Mouse (Mus musculus): ENCODE data around the gene Pdgfb. TPM values are rescaled to one million over a fixed set of nuclear protein-coding genes. Genes with fewer than 3 reads are reported as not detected.

Gene Pdgfb
- not detected in 2 replicates for total RNA-seq (2015)
- total RNA-seq (2017) = 0.17 TPM in 1 of 2 replicates, not detected in the other

- ATAC-seq (replicated peaks; ENCODE audit: poor library complexity) = peak; percentile 33
Measured at GRCm38 (mm10) chr15:80014321-80015210, at the start of gene Pdgfb. TSS of gene Pdgfb (minus strand) at chr15:80014977.

- no peak for ATAC-seq (replicated peaks; ENCODE audit: poor library complexity)
Measured at GRCm38 (mm10) chr15:80062821-80063220, 48.0 kb upstream of the Pdgfb start.

DNA sequence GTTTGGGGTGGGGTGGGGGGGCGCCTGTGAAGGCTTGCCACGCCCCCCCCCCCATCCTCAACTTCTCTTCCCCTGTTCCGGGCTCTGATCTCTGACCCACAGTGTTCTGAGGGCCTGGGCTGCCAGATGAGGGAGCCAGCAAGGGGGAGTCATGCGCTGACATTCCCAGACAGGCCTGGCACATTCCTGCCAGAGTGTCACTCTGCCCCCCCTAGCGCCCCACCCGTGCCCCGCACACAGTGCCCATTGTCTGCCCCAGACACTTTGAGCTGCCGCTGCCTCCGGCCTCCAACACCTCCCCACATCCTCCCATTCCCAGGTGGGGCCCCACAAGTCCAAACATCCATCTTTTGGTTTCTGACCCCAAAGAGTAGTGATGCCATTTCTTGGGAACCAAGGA lies 47.6 kb upstream of the Pdgfb start:
- ATAC-seq (replicated peaks; ENCODE audit: poor library complexity) = no peak

DNA sequence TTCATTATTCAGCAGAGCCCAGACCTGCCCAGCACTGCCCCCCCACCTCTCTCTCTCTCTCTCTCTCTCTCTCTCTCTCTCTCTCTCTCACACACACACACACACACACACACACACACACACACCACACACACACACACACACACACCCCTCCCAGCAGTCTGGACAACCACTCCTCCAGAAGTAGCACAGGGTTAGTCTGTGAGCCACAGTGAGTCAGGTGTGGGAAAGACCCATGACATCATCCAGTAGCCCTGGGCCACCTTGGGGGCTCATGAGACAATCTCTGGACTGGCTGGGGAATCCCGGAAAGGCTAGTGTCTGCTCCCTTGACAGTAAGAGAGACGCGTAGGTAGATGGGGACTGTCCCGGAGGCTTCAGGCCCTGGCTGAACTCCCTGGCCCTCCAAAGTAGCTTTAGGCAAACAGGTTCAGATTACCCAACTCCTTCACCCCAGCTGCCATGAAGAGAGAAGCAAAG lies 46.3 kb upstream of the Pdgfb start:
- no peak for ATAC-seq (replicated peaks; ENCODE audit: poor library complexity)

GRCm38 (mm10) chr15:80060356-80061070 lies 45.7 kb upstream of the Pdgfb start:
- no peak for ATAC-seq (replicated peaks; ENCODE audit: poor library complexity)

GRCm38 (mm10) chr15:80059606-80060005 lies 44.8 kb upstream of the Pdgfb start:
- ATAC-seq (replicated peaks; ENCODE audit: poor library complexity) = no peak

DNA sequence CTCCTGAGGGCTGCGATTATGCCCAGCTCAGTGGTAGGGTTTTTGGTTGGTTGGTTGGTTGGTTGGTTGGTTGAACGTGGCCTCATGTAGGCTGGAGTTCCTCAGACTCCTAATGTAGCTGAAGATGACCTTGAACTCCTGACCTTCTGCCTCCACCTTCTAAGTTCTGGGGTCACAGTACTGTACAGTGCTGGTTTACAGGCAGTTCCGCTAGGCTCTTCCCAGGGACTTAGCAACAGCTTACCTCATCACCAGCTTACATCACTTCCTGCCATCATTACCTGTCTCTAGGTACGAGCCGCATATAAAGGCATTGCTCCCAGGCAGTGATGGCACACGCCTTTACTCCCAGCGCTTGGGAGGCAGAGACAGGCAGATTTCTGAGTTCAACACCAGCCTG lies 43.4 kb upstream of the Pdgfb start:
- ATAC-seq (replicated peaks; ENCODE audit: poor library complexity) = no peak

DNA sequence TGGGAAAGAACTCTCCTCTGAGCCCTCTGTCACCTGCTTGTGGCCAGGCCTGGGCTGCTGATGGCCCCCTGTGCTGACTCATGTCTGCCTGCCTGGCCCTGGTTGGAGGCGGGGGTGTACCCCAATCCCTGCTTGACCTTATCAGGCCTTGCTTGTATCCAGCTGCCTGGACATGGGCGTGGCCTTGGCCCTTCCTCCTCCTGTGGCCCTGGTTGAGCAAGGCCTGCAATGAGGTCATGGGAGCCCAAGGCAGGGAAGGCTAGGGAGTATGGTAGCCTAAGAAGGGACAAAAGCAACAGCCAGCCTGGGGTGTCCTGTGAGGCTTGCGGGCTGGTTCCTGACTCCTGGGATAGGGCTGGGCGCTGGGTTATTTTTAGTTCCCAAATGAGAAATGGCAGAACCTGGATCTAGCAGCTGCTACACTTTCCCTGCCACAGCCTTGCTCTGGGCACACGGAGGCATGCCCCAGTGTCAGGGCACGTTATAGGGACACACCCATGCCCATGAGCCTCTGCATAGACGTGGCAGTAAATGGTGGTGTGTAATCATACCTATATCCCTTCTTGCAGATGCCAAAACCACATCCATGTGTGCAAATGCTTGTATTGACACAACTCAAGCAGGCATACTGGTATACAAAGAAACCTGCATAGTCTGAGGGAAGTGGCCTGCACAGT lies 39.4 kb upstream of the Pdgfb start:
- ATAC-seq (replicated peaks; ENCODE audit: poor library complexity) = peak; percentile 37; the same call in 1 of the 2 replicates

DNA sequence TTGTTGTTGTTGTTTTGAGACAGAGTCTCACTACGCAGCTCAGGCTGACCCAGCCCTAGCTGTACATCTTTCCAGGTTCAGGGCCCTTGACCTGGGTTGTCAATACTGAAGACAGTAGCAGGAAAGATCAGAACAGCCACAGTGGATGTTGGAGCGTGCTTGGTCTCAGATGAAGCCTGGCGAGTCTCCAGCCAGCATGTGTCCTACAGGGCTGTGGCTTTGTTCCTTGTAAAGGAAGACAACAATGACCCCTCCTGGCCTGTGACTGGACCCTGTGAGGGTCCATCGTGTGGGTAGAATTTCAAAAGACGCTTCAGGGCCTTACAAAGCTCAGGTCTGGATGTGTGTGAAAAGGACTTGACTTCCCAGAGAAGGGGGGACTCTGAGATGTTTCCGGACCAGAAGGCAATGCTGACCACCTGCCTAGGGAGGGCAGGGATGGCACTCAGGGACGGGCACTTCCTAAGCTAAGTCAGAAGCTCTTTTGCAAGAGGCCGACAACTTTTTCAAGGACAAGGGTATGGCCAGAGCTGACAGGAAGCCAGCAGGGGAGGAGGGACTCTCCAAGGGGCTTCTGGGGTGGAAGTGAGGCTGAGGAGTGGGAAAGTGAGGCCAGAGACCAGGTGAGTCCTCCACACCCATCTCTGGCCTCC lies 38.7 kb upstream of the Pdgfb start:
- no peak for ATAC-seq (replicated peaks; ENCODE audit: poor library complexity)

DNA sequence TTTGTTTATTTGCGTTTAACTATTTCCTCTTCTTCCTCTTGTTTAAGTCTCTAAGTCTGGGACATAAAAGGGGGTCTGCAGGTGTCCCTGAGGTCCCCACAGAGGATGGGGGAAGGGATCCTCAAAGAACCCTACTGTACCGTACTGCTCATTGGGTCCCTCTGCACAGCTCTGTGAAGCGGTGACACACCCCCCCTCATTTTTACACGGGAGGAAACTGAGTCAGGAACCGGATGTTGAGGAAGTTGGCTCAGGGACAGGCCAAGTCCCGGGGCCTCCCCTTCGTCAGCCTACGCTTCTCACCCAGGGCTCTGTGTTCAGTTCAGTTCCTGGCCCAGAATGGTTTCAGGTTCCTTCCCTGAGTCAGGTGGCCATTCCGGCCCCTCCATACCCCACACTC lies 37.0 kb upstream of the Pdgfb start:
- no peak for ATAC-seq (replicated peaks; ENCODE audit: poor library complexity)

GRCm38 (mm10) chr15:80051092-80051761 lies 36.5 kb upstream of the Pdgfb start:
- ATAC-seq (replicated peaks; ENCODE audit: poor library complexity) = no peak

DNA sequence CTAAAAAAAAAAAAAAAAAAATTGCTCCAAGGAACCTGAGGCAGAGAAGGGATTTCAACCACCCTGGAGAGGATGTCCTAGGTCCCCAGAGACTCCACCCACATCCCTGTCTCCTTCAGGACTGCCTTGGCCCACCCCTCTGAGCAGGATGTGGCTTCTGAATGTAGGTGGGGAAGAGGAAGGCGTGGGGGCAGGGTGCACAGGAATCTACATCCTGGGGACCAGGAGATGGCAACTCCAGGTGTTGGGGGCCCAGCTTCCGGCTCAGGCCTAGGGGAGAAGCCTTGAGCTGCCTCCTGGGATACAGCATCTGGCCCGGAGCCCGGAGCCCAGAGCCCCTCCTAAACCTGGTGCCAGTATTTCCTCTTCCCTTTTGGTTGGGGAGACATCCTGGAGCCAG lies 35.3 kb upstream of the Pdgfb start:
- no peak for ATAC-seq (replicated peaks; ENCODE audit: poor library complexity)

- no peak for ATAC-seq (replicated peaks; ENCODE audit: poor library complexity)
Measured at GRCm38 (mm10) chr15:80047973-80048372, 33.2 kb upstream of the Pdgfb start.

GRCm38 (mm10) chr15:80047242-80047641 lies 32.5 kb upstream of the Pdgfb start:
- ATAC-seq (replicated peaks; ENCODE audit: poor library complexity) = no peak

GRCm38 (mm10) chr15:80045749-80046148 lies 31.0 kb upstream of the Pdgfb start:
- ATAC-seq (replicated peaks; ENCODE audit: poor library complexity) = no peak

DNA sequence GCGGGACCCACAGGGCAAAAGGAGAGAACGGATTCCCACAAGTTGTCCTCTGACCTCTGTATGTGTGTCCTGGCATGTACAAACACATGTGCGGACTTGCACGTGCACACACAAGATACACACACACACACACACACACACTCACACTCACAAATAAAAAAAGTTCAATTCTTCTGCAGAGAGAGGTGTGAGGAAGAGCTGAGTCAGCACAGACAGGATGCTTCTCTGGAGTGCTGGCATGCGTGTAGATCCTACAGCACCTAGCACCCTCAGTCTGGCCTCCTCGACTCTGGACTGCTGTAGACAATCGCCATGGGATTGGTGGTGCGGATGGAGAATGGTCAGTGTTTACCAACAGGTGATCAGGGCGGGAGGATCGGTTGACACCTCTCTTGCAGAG lies 29.5 kb upstream of the Pdgfb start:
- ATAC-seq (replicated peaks; ENCODE audit: poor library complexity) = no peak

GRCm38 (mm10) chr15:80042152-80042551 lies 27.4 kb upstream of the Pdgfb start:
- no peak for ATAC-seq (replicated peaks; ENCODE audit: poor library complexity)

GRCm38 (mm10) chr15:80038110-80038391 lies 23.3 kb upstream of the Pdgfb start:
- no peak for ATAC-seq (replicated peaks; ENCODE audit: poor library complexity)

DNA sequence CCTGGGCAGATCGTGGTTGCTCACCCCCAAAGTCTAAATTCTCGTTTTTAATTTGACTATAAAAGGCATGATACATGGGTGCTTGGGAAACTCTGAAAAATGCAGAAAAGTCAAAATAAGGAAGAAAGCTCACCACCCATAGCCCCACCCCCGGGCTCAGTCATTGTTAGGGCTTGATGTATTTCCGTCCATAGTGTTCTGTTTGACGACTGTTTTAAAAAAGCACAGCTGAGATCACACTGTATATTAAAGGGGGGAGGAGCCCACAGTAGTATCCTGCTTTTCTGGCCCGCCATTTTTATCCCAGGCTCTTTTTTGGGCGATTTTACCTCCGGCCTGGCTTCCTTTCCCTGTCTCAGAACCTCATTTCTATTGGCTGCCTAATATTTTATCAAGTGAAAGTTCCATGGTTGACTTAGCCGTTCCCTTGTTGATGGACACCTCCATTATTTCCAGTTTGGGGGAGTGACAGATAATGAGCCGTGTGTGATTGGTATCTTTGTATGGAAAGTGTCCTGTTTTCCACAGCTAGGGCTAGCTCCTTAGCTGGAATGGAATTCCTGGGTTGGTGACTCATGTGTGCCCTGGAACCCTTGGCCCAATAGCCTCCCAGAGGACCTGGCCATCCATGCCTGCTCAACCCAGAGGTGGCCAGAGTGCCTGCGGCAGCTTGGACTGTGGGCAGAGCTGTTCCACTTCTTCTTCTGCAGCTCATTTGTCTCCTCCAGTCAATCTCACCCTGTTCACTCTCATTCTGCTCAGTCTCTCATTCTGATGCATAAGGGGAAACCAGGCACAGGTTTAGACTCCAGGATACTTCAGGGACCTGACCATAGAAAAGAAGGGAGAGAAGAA lies 22.7 kb upstream of the Pdgfb start:
- no peak for ATAC-seq (replicated peaks; ENCODE audit: poor library complexity)

Data from megakaryocyte progenitor cell, adult 5-6 weeks (primary cell).